Mouse (Mus musculus) cerebellum, adult 2 months (tissue): ENCODE data around the gene Cox10.

ENCODE experiments used
- CTCF ChIP-seq: fragments of 200-500 bp; IDR thresholded peaks from 2 replicates; pipeline ENCODE4 v1.5.1; 2011; ENCODE audit warnings: low read depth, mild to moderate bottlenecking, control low read depth, low read length, moderate library complexity, borderline replicate concordance; ENCODE audit not compliant: insufficient read depth
- POLR2A ChIP-seq: fragments of 200-500 bp; IDR thresholded peaks from 2 replicates; pipeline ENCODE4 v1.6.1; 2011; ENCODE audit warnings: low read length, control low read depth, borderline replicate concordance; ENCODE audit not compliant: insufficient read depth

DNA sequence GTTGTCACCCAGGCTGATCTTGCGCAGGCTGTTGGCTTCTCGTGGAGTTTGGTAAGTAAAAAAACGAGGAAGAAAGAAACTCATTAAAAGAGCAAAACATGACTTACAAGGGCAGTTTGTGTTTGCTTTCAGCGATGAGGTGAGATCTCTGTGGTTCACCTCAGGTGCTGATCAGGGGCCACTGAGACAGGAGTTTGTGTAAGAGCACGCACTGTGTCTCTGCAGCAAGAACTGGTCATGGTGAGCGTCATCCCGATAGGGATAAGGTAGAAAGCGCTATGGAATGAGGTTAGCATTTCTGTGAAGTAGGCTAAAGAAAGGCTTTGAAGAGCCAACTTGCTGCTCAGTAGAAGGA, 436 bp upstream of the Cox10 start:
- TF ChIP-seq CTCF (no peak), POLR2A (no peak)
